Mouse (Mus musculus): ENCODE data around the gene Blzf1.

Gene Blzf1

DNA sequence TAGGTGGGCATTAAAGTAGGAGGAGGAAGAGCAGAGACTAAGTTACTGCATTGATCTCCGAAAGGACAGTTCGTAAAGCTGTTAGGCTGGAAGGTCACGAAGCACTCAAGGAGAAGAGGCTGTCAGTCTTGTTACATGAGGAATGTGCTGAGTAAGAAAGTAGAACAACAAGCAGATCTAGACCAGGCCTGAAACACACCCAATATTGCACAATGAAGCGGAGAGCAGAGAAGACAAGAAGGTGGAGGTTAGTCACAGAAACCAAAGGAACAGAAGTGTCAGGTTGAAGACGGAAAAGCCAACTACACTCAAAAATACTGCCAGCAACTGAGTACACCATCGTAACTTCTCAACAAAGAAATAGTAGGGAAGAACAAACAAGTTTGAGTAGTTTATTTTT, 13.2 kb downstream of the Blzf1 start:
- peak; percentile 55 for DNase-seq (ENCODE audit: low read depth)

DNA sequence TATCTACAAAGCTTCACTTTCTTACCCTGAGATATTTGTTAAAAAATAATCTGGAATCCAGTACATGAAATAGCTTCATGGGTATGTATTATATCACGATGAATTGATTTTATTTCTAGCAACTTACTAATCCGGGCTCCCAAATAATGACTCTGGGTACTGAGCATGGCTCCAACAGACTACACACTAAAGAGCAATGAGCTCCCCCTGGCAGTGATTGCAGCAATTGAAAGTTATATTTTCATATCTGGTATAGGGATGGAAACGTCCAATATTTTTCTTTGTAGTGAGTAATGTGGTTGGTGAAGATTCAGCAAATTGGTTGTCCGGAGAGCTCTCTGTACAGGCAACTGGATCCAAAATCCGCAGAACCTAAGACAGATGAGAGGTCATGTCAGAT, 15.2 kb downstream of the Blzf1 start:
- DNase-seq (ENCODE audit: low read depth): no peak

DNA sequence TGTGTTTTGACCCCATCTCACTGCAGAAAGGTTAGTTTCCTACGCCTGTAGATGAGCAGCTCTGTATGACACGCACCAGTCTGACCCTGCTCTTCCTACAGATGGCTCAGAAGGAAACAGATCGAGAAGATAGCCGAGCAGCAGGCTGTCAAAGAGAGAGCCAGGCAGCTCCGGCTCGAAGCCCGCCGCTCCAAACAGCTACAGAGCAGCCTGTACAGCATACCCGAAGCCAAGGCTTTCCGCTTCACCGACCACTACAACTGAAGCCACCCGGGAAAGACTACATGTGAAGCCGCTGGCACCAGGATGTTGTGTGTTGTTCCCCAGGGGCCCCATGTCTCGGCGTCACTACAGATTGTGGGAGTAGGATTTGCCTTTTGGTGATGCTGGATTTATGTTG, 19.9 kb downstream of the Blzf1 start:
- DNase-seq (ENCODE audit: low read depth): no peak

DNA sequence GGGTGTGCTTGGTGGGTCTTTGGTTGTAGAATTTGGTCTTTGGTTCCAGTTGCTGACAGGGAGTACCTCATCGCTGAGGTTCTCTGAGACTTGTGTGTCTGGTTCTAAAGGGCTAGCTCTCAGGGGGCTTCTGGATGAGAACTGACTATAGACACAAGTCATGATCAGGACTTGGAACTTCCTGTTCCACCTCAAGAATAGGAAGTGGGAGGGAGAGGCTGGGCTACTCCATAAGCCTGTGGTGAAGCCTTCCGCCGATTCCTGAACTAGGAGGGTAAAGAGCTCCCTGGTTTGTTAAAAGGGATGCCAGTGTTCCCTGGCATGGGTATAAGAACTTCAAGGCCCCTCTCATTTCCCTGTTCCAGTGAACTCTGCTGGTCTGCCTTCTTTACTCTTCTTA, 23.3 kb downstream of the Blzf1 start:
- no peak for DNase-seq (ENCODE audit: low read depth)

DNA sequence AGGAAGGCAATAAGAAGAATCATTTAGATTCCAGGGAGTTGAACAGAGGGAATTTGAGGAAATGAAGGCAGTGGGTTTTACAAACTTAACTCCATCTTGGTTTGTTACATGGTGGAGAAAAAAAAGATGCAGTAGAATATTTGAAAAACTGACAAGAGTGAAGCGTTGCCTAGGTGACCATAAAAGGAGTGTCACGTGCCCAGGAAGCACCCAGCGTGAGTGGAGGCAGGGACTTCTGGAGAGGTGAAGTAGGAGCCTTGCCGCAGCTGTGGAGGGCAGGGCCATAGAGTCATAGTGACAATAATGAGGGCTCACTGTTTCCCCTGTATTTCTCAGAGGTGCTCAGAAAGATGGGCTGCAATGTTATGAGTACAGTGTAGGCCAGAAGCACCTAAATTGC, 28.0 kb downstream of the Blzf1 start:
- no peak for DNase-seq (ENCODE audit: low read depth)

DNA sequence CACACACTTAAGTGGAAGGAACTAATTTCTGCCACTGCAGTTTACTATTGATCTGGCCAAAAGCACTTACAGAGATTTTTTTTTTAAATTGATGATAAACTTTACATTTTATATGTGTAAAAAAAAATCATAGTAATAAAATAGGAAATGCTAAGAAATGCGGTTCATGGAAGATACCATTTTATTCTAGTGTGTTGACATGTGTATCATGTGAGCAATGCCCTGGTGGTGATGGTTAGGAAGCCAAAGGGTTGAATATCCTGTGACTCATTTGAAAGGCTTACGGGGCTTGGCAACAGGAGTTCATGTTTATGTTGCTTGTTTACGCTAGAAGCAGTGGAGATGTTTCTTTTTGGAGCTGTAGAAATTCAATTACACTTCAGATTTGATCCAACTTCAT, 30.7 kb downstream of the Blzf1 start:
- DNase-seq (ENCODE audit: low read depth): peak; percentile 94

DNA sequence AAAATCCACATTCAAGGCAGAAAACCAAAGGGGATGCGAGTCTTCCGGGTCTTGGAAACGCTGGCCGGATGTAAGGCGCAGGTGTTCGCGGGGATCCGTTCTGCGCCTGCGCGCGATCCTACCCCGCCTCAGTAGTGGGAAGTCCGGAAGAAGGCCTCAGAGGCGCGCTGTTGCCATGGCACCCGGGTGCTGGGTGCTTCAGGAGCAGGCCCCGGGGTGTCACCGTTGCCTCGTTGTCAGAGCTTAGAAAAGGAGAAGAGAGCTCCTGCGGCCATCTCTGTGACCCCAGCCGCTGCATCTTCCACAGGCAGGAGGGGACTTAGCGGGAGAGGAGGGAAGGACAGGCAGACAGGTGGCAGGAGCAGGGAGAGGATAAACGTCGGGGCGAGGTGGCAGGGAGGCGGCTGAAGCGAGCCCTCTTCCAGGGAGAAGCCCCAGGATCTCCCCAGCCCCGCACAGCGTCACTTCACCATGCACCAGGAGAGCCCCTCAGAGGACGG, 31.8 kb downstream of the Blzf1 start, which contains the start of gene Ccdc181:
Ccdc181 (plus strand) TSS at position 131 of the 500 bp plus-strand sequence.
- peak; percentile 95 for DNase-seq (ENCODE audit: low read depth)

DNA sequence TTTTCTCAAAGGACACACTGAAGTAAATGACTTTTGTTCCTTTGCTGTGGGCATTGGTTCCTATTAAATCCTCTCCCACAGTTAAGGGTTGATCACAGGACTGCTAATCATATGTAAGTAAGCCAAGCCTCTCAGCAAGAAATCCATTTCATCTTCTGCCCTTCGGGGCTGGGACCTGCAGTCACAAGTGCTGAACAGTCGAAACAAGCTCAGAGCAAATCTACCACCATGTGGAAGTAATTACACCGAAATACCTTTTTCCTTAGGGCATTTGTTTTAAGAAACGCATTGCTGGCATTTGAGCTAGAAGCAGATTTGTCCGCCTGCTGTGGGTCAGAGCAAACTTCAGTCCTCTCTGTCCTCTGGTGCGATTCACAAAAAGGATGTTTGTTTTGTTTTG, 33.6 kb downstream of the Blzf1 start:
- no peak for DNase-seq (ENCODE audit: low read depth)

DNA sequence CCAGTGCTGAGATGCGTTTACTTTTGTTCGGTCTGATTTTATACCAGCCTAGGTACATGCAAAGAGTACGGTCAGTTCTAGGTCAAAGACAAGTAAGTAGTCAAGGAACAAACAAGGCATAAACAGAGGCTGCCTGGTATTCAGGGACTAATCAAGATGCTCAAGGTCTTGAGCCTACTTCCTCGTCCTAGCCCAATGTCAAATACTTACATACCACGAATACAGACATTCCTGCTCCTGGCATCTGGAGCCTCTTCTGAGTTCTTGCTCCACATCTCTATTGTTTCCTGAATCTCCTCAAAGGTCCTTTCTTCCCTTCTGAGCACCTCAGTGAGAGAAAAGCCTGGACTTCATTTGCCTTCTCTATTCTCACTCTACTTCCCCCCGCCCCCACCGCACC, 36.3 kb downstream of the Blzf1 start:
- no peak for DNase-seq (ENCODE audit: low read depth)

DNA sequence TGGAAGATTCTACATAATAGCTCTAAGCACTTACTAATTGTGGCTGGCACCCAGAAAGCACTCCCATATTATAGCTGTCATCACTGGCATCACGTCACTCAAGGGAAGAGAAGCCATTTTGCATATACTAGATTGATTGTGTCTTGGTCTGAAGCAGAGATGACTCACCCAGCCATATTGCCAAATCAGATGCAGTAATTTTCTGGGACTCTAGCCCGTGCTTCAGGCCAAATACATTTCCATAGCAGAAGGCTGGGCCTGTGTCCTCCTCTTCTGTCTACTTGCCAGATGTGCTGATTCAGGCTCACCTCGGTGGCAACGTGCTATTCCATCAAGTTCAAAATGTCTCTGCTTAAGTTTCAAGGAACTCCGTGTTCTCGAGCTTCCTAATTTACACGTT, 45.7 kb downstream of the Blzf1 start:
- peak; percentile 65 for DNase-seq (ENCODE audit: low read depth)

DNA sequence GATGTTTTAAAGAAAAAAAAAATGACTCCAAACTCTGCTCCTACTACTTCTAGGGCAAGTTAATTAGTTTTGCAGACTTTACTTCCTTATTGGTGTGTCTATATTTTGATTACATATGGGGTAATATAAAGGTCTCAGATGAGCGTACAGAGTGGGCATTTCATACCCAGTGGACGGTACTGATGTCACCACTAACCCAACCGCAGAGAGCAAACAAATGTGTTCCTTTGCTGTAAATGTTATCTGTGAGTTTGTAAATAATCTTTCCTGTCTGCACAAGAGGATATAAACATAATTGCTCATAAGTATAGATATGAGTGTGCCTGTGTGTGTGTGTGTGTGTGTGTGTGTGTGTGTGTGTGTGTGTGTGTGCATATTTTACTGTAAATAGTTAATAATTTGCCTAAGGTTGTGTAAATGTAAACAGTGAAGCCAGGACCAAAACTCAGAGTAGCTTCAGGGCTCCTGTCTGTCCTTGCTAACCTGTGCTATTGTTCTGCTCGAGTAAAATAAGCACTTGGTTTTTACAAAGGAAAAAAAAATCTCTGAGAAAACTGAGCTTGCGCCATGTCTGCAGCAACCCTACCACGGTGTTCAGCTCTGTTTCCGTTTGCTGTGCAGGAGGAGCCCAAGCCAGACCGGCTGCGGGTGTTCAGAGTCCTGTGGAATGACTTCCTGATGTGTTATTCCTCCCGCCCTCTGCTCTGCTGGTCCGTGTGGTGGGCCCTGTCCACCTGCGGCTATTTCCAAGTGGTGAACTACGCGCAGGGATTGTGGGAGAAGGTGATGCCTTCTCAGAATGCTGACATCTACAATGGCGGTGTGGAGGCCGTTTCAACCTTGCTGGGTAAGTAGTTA, 46.9 kb downstream of the Blzf1 start:
- no peak for DNase-seq (ENCODE audit: low read depth)

DNA sequence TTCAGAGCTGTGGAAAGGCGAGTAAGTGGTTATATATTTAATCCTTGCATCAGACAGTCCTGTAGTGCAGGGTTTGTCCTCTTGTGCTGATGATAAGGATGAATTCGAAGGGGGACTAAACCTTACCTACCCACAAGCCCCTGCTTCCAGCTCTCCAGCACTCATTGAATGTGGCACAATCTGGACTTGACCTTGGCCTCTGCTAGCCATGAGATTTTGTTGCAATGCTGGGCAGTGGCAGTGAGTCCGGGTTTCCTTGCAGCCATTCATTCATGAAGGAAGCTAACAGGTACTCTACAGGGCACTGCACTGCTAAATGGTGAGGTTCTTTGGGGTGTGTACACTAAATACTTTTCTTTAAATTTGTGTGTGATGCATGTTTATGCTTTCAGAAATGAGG, 52.5 kb downstream of the Blzf1 start:
- no peak for DNase-seq (ENCODE audit: low read depth)

DNA sequence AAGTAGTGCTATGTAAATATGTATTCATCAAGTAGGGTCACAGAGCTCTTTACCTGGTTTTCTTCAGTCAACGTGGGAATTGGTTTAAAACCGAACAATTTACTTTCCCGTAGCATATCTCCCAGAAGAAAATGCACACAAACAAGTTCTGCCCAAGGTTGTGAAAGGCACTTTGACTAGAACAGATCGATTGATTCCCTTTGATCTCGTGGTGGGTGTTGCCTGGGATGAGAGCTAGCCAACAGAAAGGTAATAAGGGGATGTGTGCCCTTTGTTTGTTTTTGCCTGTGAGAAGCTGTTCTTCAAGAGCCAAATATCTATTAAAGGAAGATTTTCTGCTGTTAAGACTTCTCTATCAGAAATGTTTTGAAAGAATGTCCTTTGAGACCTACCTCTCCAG, 54.7 kb downstream of the Blzf1 start:
- no peak for DNase-seq (ENCODE audit: low read depth)

DNA sequence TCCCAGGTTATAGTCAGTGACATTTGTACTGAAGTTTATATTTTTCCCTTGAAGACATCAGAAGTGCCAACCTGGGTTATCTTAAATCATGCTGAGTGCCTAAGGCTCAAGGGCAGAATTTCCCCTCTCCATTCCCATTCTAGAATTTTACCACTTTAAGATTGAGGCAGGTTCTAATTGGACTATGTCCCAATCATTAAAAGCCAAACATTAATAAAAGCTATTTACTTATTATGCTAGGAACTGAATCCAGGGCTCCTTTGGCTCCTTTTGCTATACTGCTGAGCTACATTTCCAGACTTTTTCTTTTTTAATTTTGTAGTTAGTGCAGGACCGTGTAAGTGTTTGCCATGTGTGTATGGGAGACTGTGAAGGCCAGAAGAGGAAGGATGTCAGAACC, 55.9 kb downstream of the Blzf1 start:
- DNase-seq (ENCODE audit: low read depth): no peak

DNA sequence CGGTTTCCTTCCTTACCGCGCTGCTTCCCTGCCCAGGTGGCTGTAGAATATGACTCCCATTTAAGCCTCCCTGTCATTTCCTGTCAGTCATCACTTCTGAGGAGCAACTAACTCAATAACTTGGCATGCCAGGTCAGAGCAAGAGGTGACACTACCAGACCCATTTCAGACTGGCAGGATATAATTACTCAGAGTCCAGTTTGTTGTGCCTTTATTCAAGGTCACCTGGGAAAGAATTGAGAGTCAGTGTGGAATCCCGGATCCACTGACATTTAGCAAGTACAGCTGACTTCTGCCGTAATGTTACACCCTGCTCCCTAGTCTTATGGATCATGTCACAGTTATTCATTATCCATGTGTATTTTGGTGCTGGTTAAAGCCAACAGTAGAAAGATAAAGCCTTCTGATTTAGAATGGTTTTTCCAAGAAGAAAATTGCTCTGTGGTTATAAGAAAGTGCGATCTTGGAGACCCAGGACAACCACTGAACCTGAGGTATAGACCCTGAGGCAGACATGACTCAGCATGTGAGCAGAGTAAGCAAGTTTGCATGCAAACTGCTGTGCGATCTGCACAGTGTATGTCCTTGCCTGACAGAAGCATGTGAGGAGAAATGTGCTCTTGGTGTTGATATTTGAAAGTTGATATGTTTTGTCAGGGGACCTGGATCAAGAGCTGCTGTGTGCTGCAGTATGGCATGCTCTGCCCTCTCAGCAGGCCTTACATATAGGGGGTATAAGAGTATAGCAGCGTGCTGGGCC, 56.7 kb downstream of the Blzf1 start:
- DNase-seq (ENCODE audit: low read depth): peak; percentile 69

DNA sequence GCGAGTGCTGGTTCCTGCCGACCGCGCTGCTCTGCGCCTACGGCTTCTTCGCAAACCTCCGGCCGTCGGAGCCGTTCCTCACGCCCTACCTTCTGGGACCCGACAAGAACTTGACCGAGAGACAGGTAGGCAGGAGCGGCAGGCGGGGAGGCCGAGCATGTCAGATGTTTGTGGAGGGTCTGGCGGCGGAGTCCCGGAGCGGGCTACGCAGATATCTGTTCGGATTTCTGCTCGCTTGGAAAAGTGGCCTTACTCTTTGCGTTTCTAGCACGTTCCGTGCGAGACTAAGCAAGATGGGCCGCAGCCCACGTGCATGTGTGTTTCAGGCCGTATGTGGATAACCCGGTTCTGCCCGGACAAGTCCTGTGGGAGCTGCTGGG, 58.0 kb downstream of the Blzf1 start:
- peak; percentile 66 for DNase-seq (ENCODE audit: low read depth)

DNA sequence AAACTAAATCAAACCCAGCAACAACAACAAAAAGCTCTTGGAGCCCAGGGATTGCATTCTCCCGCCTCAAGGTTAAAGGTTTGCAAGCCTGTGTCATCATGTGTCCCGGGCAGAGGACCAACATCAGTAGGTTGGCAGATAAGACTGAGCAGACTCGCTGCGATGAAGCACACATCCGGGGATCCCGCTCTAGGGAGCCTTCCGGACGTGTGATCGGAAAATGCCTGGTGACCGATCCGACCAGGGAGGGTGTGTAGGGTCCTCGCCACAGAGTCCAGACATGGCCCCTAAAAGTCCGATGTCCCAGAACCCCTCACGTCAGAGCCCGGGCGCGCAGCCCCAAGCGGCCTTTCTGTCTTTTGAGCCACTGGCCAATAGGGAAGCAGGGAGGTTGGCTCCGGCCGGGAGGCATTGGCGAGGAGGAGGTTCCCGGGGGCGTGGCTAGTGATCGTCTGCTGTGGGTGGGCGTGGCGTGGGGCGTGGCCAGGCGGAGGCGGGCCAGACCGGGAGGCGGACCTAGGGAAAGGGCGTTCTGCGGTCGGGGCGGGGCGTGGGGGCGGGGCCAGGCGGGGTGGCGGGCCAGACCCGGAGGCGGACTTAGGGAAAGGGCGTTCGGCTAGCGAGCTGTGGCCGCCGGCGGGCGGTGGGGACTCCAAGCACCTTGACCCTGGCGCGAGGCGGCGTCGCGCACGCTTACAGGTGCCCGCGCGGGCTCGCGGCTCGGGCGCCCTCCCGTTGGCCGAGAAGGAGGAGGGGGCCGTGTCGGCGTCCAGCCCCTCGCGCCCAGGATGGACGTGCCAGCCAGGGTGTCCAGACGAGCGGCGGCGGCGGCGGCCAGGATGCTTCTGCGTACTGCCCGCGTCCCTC, 58.6 kb downstream of the Blzf1 start, which contains the start of gene Slc19a2:
Slc19a2 (plus strand) TSS at position 582 of the 867 bp plus-strand sequence.
- peak; percentile 98 for DNase-seq (ENCODE audit: low read depth)

DNA sequence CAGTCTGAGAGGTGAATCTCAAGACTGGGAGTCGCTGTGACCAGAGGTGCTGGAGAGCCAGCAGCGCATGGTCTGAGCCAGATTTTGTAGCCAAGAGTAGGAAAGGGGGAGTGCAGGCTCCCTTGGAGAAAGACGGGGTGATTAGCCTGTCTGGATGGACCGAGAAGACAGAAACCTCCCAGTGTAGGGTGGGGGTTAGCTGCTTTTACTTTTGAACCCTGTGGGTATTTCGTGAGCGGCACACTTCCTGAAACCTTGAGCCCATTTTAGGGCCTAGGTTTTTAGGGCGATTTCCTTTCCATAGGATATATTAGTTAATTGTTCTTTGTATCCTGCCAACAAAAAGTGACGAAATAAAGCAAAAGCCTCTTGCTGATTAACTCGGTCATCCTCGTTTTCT, 59.3 kb downstream of the Blzf1 start:
- peak; percentile 61 for DNase-seq (ENCODE audit: low read depth)

DNA sequence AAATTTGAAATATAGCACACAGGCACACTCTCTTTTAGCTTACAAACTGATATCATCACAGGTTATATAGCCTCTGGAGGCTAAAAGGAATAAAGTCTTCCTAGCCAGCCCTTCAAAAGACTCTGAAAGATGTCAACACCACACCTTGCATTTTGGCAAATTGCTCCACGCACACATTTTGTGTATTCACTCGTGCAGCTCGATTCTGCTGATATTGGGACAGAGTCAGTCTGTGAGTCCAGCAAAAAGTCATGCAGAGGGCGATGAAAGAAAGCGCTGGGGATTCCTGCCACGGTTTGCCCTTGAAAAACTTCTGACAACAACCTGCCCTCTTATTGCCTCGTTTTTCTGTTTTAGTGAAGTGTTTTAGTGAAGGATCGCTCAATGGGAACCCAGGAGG, 59.8 kb downstream of the Blzf1 start:
- DNase-seq (ENCODE audit: low read depth): peak; percentile 13

DNA sequence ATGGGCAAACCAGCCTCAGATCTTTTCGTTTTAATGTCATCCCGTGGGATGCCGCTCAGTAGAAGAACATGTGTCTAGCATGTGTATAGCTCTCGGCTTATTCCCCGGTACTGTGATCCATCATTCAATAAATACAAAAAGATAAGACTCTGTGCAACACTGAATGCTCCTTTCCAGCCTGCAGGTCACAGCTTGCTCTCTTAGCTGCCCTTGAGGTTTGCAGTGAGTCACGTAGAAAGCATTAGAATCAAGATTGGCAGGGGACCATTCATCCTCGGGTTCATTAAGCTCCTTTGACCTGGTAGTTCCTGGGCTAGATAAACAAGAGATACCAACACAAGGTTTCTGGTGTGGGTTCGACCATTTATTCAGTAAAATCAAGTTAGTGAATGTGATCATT, 64.5 kb downstream of the Blzf1 start:
- no peak for DNase-seq (ENCODE audit: low read depth)

DNA sequence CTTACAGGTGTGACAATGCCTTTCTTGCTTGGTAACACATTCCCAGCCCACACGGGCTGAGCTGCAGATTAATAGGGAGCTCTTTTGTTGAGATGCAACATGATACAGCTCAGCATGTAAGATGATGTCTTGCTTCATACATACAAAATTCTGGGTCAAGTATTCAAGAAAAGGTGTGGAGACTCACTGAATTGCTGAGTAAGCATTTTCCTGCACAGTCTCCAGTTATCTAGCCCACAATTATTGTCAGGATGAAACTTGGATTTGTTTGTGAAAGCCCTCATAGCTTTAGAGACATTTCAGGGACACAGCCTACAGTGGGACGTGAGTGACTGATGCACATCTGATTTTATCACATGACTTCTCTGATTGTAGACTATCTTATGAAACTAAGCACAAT, 65.8 kb downstream of the Blzf1 start:
- DNase-seq (ENCODE audit: low read depth): no peak

Measured in 416B (cell line).